Mouse (Mus musculus) telencephalon, adult 2 months (tissue): ENCODE data around the gene Sult2b1.

Experiments used
- DNase-seq: peaks from one replicate; pipeline ENCODE4 v3.0.0-alpha.2; 2011; ENCODE audit warnings: low read depth, low spot score

Sult2b1 gene

DNA sequence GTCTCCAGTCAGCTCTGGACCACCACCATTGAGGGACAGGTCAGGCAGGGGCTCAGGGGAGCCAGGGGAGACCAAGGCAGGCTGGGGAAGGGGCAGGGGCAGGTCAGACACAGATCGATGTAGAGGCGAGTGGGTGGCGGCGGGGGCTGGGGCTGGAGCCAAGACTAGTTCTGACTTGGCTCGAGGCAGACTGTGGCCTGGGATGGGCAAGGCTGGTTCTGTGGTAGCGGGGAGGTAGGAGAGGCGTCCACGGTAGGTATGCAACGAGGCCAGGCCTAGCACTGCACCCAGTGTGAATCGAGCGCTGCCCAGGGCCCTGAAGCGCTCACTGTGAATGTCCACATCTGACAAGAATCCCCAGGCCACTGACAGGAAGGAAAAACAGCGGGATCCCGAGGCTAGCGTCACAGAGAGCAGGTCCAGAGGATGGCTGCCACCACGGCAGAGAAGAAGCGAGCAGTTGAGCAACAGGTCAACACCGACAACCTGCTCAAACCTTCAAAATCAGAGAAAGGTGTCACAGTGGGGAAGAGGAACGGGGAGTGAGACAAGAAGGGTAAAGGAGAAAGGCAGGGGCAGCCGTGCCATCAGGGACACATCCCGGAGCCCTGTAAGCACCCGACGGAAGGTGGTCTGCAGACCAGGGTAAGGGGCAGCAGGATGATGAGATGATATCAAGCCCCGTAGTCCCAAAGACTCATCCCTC lies 73.0 kb downstream of the Sult2b1 start:
- DNase-seq: no peak

DNA sequence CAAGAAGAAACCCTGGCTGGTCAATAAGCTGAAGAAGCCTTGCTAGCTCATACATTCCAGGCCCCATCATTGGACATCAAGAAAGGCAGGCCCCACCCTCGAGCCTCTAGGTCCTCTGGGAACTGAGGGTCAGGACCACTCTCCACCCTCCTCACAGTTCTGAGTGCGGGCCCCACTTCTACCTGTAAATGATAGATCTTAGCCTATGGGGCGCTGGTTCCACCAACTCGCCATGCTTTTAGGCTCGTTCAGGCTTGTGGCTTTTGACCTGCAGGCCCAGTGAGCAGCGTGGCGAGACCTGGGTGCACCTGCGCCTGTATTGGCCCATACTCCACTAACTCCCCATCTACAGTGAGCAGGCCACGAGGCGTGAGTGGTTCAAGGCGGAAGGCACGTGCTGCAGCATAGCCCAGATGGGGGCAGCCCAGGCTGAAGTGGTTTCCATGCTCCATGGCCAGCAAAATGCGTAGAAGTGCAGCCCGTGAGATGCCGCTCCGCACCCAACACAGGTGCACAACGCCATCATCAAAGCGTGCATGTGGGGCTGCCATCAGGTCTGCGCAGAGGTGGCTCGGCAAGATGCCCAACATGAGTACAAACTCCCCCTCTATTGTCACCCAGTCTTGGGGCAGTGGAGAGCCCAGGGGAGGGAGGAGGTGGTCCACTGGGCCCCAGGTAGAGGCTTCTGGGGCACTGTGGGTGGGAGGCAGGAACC lies 73.8 kb downstream of the Sult2b1 start:
- no peak for DNase-seq

DNA sequence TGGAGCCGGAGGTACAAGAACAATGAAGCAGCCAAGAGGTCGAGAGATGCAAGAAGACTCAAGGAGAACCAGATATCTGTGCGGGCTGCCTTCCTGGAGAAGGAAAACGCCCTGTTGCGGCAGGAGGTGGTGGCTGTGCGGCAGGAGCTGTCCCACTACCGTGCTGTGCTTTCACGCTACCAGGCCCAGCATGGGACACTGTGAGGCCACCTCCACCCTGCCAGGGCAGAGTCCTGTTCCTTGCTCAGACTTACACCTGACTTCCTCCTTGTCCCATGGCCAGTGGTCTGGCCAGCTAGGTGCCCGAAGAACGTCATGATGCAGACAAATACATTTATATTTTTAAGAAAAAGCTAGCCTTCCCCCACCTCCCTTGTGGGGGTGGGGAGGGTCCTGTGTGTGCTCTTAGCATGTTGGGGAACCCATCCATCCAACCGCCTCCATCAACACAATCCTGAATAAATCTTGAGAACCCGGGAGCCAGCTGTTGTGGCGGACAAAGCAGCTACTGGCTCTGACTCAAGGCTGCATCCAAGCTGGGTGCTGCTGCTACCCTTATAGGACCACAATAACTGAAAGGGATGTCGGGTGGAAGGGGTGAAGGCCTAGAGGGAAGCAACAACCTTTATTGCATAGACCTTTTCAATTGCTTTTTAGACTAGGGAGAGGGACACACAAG lies 74.7 kb downstream of the Sult2b1 start:
- no peak for DNase-seq

DNA sequence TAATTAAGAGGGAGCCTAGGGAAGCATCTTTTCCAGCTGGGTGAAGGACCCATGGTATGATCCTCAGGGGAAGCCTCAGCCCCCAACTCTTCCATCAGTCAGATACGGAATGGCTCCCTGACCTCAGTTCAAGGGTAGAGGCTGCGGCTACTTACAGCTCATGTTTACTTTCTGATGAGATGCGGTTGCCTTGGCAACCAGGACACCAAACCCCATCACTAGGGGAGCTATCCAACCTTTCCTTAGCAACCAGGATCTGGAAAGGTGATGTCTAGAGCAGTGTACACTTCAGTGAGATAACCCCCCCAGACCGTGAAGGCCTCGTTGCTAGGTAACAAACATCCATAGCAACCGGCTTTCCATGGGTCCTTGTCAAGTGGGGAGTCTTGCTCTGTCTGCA lies 75.4 kb downstream of the Sult2b1 start:
- no peak for DNase-seq

DNA sequence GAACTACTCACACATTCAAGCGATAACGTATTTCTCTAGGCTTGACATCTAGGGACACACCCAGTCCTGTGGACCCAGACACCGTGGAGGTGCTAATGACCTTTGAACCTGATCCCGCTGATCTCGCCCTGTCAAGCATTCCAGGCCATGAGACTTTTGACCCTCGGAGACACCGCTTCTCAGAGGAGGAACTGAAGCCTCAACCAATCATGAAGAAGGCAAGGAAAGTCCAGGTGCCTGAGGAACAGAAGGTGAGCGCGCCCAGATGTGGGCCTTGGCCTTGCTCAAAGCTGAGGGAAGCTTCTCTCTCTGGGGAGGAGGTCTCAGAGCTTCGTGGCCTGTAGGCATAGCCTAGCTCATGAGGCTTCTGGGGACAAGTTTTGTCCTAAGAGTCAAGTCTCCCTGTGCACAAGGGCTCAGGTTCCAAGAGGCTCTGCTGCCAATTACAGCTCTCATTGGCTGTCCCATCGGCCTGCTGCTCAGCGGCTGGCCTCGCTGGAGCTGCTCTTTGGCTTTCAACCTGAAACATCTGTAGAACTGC lies 76.2 kb downstream of the Sult2b1 start:
- no peak for DNase-seq

DNA sequence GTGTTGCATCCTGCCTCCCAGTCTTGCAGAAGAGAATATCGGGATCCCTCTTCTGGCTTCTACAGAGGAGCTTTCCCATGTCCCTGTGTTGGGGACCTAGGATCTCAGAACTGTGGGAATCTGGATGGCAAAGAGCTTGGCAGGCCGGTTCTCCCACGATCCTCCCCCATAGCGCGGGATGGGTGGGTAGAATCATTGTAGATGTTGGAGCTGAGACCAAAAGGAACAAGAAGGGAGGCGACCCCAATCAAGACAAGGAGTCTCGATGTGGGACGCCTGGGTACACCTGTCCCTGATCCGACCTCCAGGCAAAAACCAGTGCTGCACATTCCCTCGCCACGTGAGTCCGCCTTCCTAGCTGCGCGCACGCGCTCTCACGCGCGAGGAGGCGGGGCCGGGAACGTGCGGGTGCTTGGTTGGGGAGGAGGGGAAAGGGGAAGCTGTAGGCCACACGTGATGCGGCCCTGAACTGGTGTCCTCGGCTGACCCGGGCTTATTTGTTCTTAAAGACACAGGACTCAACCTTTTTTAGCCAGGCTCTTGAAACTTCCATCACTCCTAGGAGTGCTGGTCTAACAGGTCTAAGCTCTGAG lies 77.0 kb downstream of the Sult2b1 start:
- peak; percentile 84 for DNase-seq

DNA sequence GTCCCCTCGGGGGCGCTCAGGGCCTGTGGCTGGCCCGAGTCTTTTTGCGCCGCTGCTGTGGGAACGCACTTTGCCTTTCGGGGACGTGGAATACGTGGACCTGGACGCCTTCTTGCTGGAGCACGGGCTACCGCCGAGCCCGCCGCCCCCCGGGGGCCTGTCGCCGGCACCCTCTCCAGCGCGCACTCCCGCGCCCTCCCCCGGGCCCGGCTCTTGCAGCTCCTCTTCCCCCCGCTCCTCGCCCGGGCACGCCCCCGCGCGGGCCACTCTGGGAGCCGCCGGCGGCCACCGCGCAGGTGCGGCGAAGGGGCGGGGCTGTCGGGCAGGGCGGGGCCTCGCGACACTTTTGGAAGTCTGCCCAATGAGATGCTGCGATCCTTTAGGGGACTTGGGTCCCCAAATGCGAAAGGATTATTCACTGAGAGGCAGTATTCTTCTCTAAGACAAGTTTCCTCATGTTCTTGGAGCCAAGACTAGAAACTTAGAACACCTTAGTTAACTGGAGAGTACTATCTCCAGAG lies 77.7 kb downstream of the Sult2b1 start:
- DNase-seq: no peak

DNA sequence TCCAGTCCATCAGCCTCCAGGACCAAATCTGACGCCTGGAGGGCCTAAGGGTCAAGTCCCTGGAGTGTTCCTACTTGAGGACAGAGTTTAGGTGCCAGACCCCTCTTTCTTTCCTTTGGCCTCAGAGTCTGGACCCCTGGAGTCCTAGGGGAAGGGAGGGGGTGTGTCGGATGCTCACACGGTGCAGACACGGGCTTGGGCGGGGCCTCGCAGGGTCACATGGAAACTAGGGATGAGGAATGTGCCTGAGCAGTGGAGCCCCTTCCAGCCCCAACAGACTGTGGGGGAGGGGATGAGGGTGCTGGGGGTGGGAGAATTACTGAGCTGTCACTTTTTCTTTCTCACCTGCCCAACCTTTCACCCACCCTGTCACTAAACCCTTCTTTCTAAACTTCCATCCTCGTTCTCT lies 78.6 kb downstream of the Sult2b1 start:
- no peak for DNase-seq

DNA sequence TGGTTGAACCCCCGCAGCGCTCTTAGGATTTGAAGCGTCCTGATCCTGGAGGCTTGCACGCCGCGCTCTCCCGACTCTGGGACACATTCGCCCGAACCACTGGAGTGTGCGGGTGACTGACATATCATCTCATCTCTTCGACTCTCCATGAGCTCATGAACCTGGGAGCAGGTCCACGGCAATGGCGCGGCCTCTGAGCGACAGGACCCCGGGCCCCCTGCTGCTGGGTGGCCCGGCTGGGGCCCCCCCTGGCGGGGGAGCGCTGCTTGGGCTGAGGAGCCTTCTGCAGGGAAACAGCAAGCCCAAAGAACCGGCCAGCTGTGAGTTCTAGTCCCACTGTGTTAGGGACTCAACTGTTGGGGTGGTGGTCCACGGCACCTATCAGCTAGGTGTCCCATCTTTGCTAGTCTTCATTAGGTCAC lies 79.0 kb downstream of the Sult2b1 start:
- DNase-seq: no peak

DNA sequence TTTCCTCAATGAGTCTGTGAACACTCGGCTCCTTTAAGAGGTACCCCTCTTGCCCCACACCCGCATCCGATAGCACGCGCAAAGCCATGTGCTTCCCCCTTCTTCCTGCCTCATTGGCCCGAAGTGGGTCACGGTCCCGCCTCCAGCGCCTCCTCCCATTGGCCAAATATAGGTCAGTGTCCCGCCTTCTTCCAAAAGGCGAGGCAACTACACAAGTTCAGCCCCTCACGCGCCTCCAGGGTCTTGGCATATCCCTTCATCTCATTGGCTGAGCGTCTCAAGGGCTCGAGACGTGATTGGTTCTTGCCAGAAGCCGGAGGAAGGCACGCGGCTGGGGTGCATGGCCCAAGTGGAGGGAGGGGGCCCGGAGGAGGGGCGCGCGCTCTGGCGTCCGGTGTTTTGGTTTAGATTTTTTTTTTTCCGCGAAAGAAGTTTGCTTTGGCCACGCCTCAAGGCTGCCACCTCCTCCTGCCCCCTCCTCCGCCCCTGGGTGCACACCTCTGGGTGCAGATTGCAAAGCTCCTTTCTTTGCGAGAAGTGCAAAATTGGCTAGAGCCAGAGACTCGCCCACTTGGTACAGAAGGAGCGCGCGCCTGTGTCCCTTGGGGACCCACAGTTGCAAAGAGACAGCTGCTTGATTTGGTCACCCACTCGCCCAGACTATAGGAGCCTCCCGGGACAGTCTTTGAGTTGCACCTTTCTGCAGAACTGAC lies 79.6 kb downstream of the Sult2b1 start, which contains the start of gene Dbp:
Gene Dbp, plus strand, starts transcription at position 359 of the 713 bp plus-strand sequence.
- peak; percentile 100 for DNase-seq

DNA sequence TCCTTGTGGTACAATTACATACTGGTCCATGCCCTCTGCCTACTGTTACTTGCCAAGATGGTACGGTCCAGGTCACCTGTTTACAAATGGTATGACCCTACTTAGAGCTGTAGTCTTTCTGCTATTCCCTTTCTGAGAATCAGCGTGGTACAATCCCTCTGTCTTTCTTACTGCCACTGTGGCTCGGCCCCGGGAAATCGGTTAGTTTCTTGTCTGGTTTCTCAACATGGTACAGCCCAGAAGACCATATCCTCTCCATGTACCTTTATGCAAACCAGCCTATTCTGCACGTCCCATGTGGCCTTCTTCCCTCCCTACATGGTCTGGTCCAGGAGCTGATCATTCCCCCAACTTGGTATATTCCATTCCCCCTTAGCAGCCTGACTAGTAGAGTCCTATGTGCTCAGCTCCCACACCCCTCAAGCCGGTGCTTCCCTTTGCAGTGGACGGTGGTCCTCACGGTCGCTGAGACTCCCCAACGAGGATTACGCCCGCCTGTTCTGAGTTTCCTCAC lies 80.4 kb downstream of the Sult2b1 start:
- peak; percentile 95 for DNase-seq

DNA sequence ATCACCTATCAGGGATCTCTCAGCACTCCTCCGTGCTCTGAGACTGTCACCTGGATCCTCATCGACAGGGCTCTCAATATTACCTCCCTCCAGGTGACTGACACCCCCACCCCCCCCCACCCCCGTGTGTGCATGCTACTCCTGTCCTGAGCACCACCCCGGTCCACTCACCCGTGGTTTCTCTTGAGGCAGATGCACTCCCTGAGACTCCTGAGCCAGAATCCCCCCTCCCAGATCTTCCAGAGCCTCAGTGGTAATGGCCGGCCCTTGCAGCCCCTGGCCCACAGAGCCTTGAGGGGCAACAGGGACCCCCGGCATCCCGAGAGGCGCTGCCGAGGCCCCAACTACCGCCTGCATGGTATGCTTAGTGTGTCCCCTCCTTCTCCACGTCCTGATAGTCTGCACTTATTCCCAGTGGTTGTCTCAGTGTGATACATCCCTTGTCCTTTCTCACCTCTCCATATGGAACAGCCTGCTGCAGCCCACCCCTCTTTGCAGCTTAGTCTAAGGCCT lies 80.9 kb downstream of the Sult2b1 start:
- DNase-seq: no peak

DNA sequence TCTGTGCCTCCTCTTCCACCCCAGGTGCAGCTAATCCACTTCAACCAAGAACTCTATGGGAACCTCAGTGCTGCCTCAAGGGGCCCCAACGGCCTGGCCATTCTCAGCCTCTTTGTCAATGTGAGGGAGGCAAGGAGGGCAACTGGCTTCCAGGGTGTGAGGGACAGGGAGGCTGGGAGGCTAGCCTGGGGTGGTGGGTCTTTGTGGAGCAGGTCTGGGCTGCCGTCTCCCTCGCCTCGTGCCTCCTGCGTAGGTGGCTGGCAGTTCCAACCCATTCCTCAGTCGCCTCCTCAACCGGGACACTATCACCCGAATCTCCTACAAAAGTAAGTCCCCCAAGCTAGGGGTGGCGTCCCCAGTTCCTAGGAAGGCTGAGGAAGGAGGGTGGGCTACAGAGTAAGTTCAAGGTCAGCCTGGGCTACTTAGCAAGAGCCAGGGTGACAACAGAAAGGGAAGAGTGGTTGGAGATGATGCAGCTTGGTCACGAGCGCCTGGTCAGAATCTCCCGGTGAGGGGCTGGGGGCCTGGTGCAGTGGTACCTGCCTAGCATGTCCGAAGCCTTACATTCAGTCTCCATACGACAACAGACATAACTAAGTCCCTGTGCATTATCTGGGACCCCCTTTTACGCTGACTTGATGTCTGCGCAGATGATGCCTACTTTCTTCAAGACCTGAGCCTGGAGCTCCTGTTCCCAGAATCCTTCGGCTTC lies 81.5 kb downstream of the Sult2b1 start:
- DNase-seq: no peak

DNA sequence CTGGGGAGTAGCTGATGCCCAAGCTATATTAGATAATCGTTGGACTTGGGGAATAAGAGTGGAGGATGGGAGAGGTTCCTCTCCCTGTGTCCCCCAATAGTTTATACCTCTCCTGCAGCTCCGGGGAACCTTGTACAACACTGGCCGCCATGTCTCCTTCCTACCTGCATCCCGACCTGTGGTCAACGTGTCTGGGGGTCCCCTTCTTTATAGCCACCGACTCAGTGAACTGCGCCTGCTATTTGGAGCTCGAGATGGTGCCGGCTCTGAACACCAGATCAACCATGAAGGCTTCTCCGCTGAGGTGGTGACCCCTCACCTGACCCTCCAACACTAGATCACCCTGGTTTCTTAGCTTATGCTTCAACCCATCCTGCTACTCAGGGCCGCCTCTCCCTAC lies 82.2 kb downstream of the Sult2b1 start:
- DNase-seq: no peak

DNA sequence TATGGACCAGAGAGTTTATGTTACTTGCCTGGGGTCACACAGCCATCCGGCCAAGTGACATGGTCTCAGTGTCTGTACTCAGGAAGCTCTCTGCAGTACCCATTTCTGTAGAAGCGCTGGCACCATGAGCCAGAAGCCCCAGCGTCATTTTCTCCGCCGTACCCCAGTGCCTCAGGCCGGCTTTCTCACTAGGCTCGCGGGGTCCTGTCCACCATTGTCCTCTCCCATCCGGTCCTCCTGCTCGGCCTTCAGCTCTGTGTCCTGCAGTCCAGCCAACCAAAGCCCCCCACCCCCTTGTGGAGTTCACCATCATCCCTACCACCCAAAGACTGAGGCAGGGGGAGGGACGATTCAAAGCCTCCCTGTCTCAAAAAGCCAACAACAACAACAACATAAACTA lies 82.9 kb downstream of the Sult2b1 start:
- DNase-seq: no peak

DNA sequence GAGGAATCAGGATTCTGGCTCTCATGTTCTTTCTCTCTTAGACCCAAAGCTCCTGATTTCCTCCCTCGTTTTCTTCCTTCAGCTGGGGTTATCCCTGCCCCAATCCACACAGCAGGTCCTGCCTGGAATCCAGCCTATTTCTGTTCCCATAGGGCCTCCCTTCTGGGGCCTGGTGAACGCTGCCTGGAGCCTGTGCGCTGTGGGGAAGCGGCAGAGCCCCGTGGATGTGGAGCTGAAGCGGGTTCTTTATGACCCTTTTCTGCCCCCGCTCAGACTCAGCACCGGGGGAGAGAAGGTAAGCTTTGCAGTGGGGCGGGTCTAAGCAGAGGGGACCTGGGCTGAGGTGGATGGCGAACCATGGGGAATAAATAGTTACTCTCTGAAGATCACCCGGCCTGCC lies 83.4 kb downstream of the Sult2b1 start:
- DNase-seq: no peak

DNA sequence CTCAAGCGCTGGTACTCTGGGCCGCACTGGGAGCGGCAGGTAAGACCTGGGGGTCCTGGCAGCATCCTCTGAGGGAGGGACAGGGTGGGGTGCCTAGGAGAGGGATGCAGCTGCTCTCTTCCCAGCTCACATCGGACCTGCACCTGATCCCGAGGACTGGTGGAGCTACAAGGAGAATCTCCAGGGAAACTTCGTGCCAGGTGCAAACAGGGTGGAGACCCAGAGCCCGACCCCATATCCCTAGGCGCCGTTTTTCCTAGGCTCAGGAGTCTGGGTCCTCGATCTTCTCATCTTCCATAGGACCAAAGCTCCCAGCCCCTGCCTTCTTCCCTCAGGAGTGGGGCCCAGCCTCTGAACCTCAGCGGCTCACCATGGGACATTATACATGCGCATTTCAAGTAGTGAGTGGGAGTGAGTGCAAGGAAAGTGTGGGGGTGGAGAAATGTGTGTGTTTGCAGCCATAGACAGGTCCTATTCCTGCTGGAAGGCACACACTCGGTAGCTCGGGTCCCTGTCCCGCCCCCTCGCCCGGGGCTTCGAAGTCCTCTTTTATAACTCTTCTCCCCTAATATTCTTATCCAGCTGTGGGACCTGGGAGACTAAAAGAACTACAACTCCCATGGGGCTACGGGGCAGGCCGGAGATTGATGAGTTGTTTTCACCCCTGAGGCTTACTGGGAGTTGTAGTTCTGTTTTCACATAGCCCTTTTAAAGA lies 84.0 kb downstream of the Sult2b1 start:
- peak; percentile 92 for DNase-seq

DNA sequence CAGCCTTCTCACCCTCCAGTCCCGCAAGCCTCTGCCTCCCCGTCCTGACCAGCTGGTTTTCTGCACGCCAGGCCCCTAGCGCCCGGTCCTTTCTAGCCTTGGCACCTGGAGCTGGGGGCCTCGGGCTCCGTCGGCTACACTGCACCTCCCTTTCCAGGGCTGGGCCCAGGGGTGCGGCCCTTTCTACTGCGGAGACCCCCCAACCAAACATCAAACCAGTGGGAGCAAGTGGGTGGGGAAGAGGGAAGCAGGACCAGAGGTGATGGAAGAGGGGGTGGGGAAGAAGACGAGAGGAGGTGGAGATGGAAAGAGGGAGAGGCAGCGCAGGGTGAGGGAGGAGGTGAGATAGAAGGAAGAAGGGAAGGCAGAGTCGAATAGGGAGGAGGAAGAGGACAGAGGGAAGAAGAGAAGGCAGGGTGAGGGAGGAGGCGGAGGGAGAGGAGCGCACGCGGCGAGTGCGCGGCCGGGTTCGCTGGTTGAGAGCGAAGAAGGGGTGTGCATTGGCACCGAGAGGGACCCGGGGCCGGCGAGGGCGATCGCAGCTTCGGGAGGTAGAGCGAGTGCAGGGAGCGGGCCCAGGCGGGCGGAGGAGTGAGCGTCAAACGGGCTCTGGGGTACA lies 84.8 kb downstream of the Sult2b1 start, which contains the start of gene Car11:
Gene Car11, plus strand, starts transcription at position 321 of the 619 bp plus-strand sequence.
- no peak for DNase-seq

DNA sequence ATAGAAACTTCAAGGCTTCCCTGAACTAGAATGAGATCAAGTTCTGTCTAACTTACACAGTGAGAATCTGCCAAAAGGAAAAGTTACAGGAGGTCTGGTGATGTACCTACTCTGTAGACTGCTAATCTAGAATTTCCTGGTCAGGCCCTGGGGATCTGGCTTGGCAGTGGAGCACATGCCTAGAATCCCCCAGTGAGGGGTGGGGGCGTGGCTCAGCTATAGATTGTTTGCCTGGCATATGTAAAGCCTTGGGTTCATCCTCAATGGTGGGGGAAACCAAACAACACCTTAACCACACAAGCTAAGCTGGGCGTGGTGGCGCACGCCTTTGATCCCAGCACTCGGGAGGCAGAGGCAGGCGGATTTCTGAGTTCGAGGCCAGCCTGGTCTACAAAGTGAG lies 86.6 kb downstream of the Sult2b1 start:
- DNase-seq: no peak
